Mouse (Mus musculus) heart, embryonic 15.5 days (tissue): ENCODE data around the gene Calm1. TPM values are rescaled to one million over a fixed set of nuclear protein-coding genes. Genes with fewer than 3 reads are reported as not detected.

Source experiments
- ATAC-seq: fragments of 200-750 bp; cut with Nextera tagmentation; replicated peaks from 2 replicates; pipeline ENCODE4 v1.8.0; 2017; ENCODE audit warnings: low read depth, moderate TSS enrichment; ENCODE audit not compliant: insufficient number of reproducible peaks, insufficient read depth, low FRiP score
- H3K27ac ChIP-seq: fragments of 300-500 bp; sonication (generic); 2 replicates; pipeline ENCODE4 v1.5.1; 2015; ENCODE audit warnings: mild to moderate bottlenecking, inconsistent platforms
- H3K27me3 ChIP-seq: fragments of 300-500 bp; sonication (generic); 2 replicates; pipeline ENCODE4 v1.6.1; 2015; ENCODE audit warnings: inconsistent platforms
- H3K36me3 ChIP-seq: fragments of 300-500 bp; sonication (generic); 2 replicates; pipeline ENCODE4 v1.6.1; 2015; ENCODE audit warnings: mild to moderate bottlenecking, inconsistent platforms
- H3K4me1 ChIP-seq: fragments of 300-500 bp; sonication (generic); replicated peaks from 2 replicates; pipeline ENCODE4 v1.6.1; 2015; ENCODE audit warnings: inconsistent platforms
- H3K4me2 ChIP-seq: fragments of 300-500 bp; sonication (generic); 2 replicates; pipeline ENCODE4 v1.6.1; 2015; ENCODE audit warnings: inconsistent platforms, mild to moderate bottlenecking, moderate library complexity
- H3K4me3 ChIP-seq: fragments of 300-500 bp; sonication (generic); 2 replicates; pipeline ENCODE4 v1.5.1; 2015; ENCODE audit warnings: mild to moderate bottlenecking, inconsistent platforms
- H3K9ac ChIP-seq: fragments of 300-500 bp; sonication (generic); 2 replicates; pipeline ENCODE4 v1.6.1; 2015; ENCODE audit warnings: mild to moderate bottlenecking, inconsistent platforms
- H3K9me3 ChIP-seq: fragments of 300-500 bp; sonication (generic); replicated peaks from 2 replicates; pipeline ENCODE4 v1.6.1; 2016; ENCODE audit warnings: inconsistent platforms
- WGBS: fragments of 180-500 bp; shearing (Covaris S2); methylation state at CpG from one replicate; pipeline ENCODE4 v1.1.7; 2015; ENCODE audit warnings: mixed read lengths; 5-methylcytosine and 5-hydroxymethylcytosine counted together
- polyA plus RNA-seq: library from polyadenylated mRNA; unstranded; fragments of >200 nt; fragmentation: Nextera tagmentation; extraction: Ambion mirVana; gene quantifications from 2 replicates; pipeline ENCODE4 v1.2.1, GENCODE M21; 2015

Gene Calm1
- polyA plus RNA-seq, 1 experiment from 2014 or later, result 759 TPM

DNA sequence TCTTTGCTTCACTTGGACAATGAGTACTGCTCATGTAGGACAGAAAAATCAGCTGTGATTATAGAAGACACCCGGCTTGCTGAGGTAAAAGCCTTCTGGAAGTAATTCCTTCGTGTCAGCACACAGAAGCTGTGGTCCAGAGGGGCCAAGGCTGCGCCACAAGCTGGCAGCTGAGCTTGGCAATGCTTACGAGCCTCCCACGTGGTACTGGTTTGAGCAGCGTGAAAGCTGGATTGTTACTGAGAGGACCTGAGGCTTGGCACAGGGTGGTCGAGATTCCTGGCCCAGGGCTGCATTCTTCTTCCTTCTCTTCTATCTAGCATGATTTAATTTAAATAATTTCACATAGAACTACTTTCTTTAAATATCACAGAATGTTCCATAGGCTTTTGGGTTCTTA, 2.4 kb upstream of the Calm1 start:
- 62% methylated on average over 7 of the region's 7 CpGs for WGBS
- no peak overlapping the region for H3K9ac ChIP-seq
- ATAC-seq, result no peak

DNA sequence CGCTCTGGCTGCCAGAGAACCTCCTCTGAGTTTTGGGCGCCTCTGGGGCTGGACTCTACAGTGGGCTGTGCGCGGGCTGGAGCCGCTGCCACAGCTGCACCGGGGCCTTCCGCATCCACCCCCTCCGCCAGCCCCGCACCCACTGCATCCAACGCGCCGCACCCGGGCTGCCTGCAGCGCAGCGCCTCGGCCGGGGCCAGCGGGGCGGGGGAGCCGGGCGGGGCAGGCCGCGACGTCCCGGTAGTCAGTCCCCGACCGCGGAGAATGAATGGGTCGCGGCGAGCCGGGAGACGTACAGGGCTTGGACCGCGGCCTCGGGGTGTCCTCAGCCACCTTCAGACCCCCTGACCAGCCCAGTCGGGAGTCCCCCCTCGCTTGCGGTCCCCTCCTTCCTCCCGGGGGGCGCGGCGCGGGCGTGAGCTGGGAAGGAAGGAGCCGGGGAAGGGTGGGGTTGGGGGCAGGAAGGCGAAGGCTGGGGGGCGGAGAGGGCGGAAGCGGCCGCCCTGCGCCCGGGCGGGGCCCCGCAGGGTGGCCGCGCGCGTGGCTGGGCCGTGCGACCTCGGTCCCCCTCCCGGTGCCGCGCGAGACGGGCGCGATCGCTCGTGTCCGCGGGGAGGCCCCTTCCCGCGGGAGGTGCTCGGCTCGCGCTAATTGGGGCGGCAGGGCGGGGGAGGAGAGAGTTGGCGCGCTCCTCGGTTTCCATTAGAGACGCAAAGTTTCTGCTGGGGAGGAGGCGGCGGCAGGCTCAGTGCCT, 833 bp downstream of the Calm1 start:
- Histone ChIP-seq H3K4me3 (peak overlapping the region; percentile 99), H3K9ac (peak overlapping the region; percentile 88), H3K27me3 (no peaks in the 10 kb centered on the region), H3K4me1 (peaks cover 28% of the 10 kb centered on the region), H3K36me3 (peaks cover 28% of the 10 kb centered on the region), H3K4me2 (peak overlapping the region; percentile 95), H3K27ac (peak overlapping the region; percentile 87), H3K9me3 (no peaks in the 10 kb centered on the region)
- ATAC-seq, result peak; percentile 65
- 1% methylated on average over 67 of the region's 86 CpGs for WGBS

More for the DNA sequence above, 2.4 kb upstream of the Calm1 start:
- H3K27me3 ChIP-seq, result no peaks in the 10 kb centered on the region
- H3K9me3 ChIP-seq, result no peaks in the 10 kb centered on the region
- H3K36me3 ChIP-seq, result no peaks in the 10 kb centered on the region
- no peak overlapping the region for H3K4me2 ChIP-seq
- H3K4me1 ChIP-seq, result peaks cover 14% of the 10 kb centered on the region
- H3K27ac ChIP-seq, result no peak overlapping the region
- H3K4me3 ChIP-seq, result no peak overlapping the region

DNA sequence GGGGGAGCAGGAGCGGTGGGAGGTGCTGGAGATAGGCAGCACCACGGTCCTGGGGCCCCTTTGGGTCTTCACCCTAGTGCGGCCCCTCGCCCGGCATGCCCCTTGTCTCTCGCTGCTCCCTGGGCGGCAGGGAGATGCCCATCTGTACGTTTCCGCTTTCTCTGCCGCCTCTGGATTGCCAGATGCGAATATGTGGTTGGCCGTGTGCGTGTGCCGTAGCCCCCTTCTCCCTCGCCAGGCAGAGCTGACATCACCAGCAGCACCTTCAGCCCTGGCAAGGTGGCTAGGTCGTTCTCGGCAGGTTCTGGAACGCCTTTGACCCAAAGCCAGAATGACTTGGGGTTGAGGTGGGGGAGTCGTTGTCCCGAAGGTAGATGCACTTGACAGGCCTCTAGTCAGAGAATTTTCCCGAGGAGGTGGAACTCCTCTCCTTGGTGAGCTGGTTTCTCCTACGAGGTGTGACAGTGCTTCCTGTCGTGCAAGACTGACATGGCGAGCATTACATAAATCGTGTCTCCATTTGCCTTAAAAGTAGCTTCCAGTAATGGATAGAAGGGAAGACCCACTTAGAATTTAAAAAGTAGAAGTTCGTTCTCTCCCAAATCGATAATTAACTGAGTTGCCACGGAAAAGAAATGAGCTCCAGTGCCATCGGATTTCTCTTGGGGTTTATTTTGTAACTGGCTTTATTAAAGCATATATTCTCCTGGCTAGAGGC, 1.6 kb downstream of the Calm1 start:
- Histone ChIP-seq H3K27me3 (no peaks in the 10 kb centered on the region), H3K4me1 (peaks cover 28% of the 10 kb centered on the region), H3K9ac (peak overlapping the region; percentile 88), H3K27ac (peak overlapping the region; percentile 87), H3K4me2 (peak overlapping the region; percentile 95), H3K4me3 (peak overlapping the region; percentile 99), H3K36me3 (peaks cover 35% of the 10 kb centered on the region), H3K9me3 (no peaks in the 10 kb centered on the region)
- WGBS, result 5% methylated on average over 29 of the region's 29 CpGs
- peak; percentile 3; the same call in 1 of the 2 replicates for ATAC-seq

DNA sequence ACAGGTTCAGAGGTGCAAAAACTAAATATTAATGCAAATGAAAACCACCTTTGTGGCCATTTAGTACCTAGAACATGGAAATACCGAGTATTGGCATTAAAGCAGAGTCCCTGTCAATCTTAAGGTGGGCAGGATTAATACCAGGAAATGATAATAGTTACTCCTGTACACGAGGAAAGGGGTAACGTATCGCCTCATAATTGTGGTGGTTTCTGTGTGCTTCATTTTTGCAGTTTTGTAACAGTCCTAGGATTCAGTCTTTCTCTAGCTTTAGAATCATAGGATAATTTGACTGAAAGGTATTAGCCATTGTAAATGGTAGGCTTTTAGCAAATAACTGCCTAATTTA, 2.1 kb downstream of the Calm1 start:
- H3K9ac ChIP-seq, result peak overlapping the region; percentile 88; the same call in 1 of the 2 replicates
- peak overlapping the region; percentile 95 for H3K4me2 ChIP-seq
- H3K4me3 ChIP-seq, result peak overlapping the region; percentile 99
- no peaks in the 10 kb centered on the region for H3K27me3 ChIP-seq
- peaks cover 41% of the 10 kb centered on the region for H3K36me3 ChIP-seq
- H3K9me3 ChIP-seq, result no peaks in the 10 kb centered on the region
- 35% methylated on average over 4 of the region's 4 CpGs for WGBS
- H3K27ac ChIP-seq, result no peak overlapping the region
- peaks cover 28% of the 10 kb centered on the region for H3K4me1 ChIP-seq
- no peak for ATAC-seq

DNA sequence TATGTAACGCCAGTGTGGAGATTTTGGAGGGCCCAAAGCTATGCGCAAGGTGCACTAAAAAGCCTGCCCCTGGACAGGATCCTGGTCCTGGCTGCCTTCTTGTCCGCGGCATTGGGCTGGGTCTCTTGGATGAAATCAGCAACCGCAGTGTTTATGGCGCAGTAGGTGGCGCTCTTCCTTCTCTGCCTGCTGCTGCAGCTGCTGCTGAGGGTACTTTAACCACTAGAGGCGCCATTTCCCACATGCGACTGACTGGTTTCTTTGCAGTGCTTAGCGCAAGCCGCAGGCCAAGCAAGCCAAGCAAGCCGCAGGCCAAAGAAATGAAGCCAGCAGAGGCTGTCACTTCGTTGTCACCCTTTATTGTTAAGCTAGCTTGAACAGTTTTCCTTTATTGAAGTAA, 2.6 kb downstream of the Calm1 start:
- peak; percentile 21; the same call in 1 of the 2 replicates for ATAC-seq

DNA sequence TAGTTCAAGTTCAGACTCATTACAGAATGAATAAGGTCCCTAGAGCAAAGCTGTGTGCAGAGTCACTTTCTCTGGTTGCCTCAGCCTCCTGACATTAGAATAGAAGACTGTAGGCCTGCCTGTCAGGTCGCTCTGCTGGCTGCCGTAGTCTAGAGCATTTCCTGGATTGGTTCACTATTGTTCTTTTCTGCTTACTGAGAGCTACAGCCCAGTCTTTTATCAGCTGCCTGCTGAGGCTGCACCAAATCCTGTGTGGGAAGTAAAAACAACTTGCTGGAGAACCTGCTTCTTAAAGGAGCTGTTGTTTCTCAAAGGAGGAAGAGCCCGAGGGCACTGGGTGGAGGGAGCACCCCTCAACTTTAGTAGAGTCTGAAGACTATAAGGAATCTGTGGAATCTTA, 4.5 kb downstream of the Calm1 start:
- no peaks in the 10 kb centered on the region for H3K9me3 ChIP-seq
- no peak overlapping the region for H3K4me2 ChIP-seq
- H3K4me3 ChIP-seq, result no peak overlapping the region
- WGBS, result 58% methylated on average over 3 of the region's 3 CpGs
- no peak for ATAC-seq
- no peaks in the 10 kb centered on the region for H3K27me3 ChIP-seq
- peak overlapping the region; percentile 41 for H3K27ac ChIP-seq
- H3K9ac ChIP-seq, result no peak overlapping the region
- H3K36me3 ChIP-seq, result peaks cover 65% of the 10 kb centered on the region
- H3K4me1 ChIP-seq, result peaks cover 26% of the 10 kb centered on the region

More for the DNA sequence above, 2.6 kb downstream of the Calm1 start:
- H3K9ac ChIP-seq, result no peak overlapping the region; the same call in 1 of the 2 replicates
- H3K4me3 ChIP-seq, result peak overlapping the region; percentile 99
- H3K27me3 ChIP-seq, result no peaks in the 10 kb centered on the region
- H3K9me3 ChIP-seq, result no peaks in the 10 kb centered on the region
- H3K4me1 ChIP-seq, result peaks cover 28% of the 10 kb centered on the region
- no peak overlapping the region for H3K27ac ChIP-seq
- WGBS, result 1% methylated on average over 13 of the region's 13 CpGs
- peak overlapping the region; percentile 95 for H3K4me2 ChIP-seq
- peaks cover 46% of the 10 kb centered on the region for H3K36me3 ChIP-seq

DNA sequence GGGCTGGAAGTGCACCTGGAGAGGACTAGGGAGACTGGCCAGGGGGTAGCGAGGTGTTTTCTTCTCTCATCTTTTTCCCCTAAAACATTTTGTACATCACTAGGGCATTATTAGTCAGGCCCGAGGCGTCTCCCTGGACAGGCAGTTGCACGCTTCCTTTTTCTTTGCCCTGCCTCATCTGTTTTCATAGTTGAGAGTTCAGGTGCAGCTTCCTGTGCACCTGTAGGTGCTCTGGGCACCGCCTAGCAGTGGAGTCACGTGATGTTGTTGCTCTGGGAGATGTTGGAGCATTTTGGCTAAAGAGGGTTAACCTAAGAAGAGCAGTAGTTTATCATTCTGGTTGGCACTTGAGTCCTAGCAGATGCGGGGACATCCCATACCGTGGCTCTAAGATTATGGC, 5.9 kb downstream of the Calm1 start:
- Histone ChIP-seq H3K9me3 (no peaks in the 10 kb centered on the region), H3K36me3 (peaks cover 74% of the 10 kb centered on the region), H3K4me1 (peaks cover 23% of the 10 kb centered on the region), H3K27me3 (no peaks in the 10 kb centered on the region), H3K27ac (no peak overlapping the region), H3K4me2 (no peak overlapping the region), H3K9ac (no peak overlapping the region), H3K4me3 (no peak overlapping the region)
- no peak for ATAC-seq
- WGBS, result 88% methylated on average over 8 of the region's 8 CpGs

DNA sequence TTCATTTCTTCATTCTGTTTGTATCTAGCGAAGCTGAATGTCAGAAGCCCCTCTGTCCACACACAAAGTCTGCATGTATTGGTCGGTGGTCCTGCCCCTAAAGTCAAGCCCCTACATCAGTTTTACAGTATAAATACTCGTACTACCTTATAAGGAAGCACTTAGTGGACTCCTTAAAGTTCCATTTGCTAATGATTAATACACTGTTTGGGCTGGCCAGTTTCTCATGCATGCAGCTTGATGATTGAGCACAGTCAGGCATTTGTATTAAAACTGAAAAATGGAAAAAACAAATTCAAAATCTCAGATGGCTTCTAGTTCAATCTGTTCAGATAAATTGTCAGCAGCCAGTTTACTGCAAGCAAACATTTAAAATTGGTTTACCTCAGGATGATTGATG, 7.3 kb downstream of the Calm1 start:
- no peak for ATAC-seq
- H3K27me3 ChIP-seq, result no peaks in the 10 kb centered on the region
- no peak overlapping the region for H3K4me3 ChIP-seq
- no peak overlapping the region for H3K4me2 ChIP-seq
- 81% methylated on average over 3 of the region's 3 CpGs for WGBS
- H3K4me1 ChIP-seq, result peaks cover 26% of the 10 kb centered on the region
- no peaks in the 10 kb centered on the region for H3K9me3 ChIP-seq
- peaks cover 74% of the 10 kb centered on the region for H3K36me3 ChIP-seq
- no peak overlapping the region for H3K9ac ChIP-seq
- no peak overlapping the region for H3K27ac ChIP-seq

DNA sequence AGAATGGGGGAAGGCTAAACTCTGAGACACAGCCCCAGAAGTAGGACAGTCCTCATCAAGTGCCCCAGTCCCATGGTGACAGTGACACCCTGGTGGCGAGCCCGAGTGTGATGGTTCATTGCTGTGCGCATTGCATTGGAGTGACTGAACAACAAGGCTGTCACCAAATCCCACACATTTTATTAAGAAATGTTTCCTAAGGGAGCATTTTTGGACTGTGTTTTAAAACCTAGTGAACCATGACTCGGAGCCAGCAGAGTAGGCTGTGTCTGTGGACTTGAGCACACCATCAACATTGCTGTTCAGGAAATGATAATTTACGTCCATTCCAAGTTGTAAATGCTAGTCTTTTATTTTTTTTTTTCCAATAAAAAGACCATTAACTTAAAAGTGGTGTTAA, 7.7 kb downstream of the Calm1 start:
- ATAC-seq, result no peak
- H3K9me3 ChIP-seq, result no peaks in the 10 kb centered on the region
- no peak overlapping the region for H3K4me3 ChIP-seq
- no peaks in the 10 kb centered on the region for H3K27me3 ChIP-seq
- peaks cover 25% of the 10 kb centered on the region for H3K4me1 ChIP-seq
- no peak overlapping the region for H3K27ac ChIP-seq
- no peak overlapping the region for H3K4me2 ChIP-seq
- peaks cover 74% of the 10 kb centered on the region for H3K36me3 ChIP-seq
- no peak overlapping the region for H3K9ac ChIP-seq
- 80% methylated on average over 5 of the region's 5 CpGs for WGBS

DNA sequence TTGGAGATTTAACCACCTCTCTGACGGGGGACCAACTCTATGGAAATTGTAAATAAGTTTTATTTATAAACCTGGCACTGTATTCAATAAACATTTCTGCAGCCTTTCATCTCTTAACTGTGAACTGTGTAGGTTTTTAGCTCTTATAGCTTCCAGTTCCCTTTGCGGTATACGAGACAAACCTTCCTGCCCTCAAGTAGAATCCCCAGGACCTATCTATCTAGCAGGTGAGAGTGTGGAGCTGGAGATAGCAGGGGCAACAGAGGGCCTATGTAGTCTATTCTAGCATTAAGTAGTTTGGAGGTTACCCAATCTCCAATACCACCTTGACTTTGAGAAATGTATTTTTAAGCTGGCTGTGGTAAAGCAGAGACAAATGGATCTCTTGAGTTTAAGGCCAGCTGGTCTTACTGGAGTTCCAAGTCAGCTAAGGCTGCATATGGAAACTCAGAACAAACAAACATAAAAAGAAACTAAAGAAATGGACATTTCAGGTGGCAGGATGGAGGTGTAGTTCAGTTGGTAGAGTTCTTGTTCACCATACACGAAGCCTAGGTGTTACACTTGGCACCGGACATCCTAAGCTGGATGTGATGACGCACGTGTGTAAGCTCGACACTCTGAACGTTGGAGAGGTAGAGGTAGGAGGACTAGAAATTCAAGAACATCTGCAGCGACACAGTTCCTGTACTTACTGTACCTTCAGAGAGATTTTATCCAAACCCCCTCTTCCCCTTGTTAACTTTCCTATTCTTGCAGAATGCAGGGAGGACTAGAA, 10.7 kb downstream of the Calm1 start:
- 79% methylated on average over 10 of the region's 10 CpGs for WGBS
- Histone ChIP-seq H3K27ac (no peak overlapping the region), H3K4me1 (peaks cover 18% of the 10 kb centered on the region)

DNA sequence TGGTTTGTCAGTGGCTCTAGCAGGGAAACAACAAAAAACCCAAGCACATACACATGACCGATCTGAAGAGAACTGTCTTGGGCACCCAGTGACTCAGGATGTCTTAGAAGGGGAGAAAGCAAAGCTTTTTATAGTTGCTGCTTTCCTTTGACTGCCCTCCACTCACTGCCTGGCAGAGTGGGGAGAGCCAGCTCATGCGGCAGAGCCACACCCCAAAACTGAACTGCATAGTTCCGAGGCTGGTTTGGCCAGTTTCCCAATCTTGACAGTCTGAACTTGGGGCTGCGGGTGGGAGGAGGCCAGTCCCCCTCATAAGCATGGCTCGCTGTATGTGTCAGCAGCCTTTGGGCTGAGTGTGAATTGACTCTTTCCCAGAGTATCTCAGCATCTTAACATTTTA, 11.7 kb downstream of the Calm1 start:
- Histone ChIP-seq H3K4me1 (peaks cover 18% of the 10 kb centered on the region), H3K4me3 (no peak overlapping the region), H3K4me2 (no peak overlapping the region), H3K27ac (peak overlapping the region; percentile 38), H3K9ac (no peak overlapping the region), H3K36me3 (peaks cover 37% of the 10 kb centered on the region), H3K27me3 (no peaks in the 10 kb centered on the region), H3K9me3 (no peaks in the 10 kb centered on the region)
- 14% methylated on average over 5 of the region's 5 CpGs for WGBS
- ATAC-seq, result 0 out of 2 replicates have a peak, but pooled peaks have one; percentile 29

More for the DNA sequence above, 10.7 kb downstream of the Calm1 start:
- H3K4me3 ChIP-seq, result no peak overlapping the region
- H3K9me3 ChIP-seq, result no peaks in the 10 kb centered on the region
- H3K36me3 ChIP-seq, result peaks cover 48% of the 10 kb centered on the region
- ATAC-seq, result no peak
- H3K27me3 ChIP-seq, result no peaks in the 10 kb centered on the region
- H3K4me2 ChIP-seq, result no peak overlapping the region
- H3K9ac ChIP-seq, result no peak overlapping the region
